Mouse (Mus musculus): ENCODE data around the gene Cep128.
"Not testable (repeated sequence)": the region's sequence is repeated elsewhere in the genome, so short reads cannot be mapped to it uniquely, and the experiment has no call there.

Cep128 gene

GRCm38 (mm10) chr12:91059704-91060318 is 324.4 kb downstream of the Cep128 start:
- DNase-seq (ENCODE audit: low spot score), result no peak

DNA sequence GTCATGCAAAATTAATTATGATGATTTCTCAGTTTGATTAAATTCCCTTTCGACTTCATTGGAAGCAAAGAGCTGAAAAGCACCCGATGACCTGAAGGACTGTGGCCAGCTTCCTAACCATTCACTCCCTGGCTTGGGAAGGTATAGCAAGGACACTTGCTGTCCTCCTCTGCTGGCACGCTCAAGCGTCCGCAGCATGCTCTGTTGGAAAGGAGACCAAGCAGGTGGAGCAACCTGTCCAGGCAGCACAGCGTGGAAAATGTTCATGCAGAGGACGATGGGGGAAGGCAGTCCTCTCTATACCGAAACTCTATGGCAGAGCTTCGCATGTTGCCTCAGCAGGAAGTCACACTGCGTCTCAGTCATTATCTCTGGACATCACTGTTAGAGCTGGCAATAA is 327.3 kb downstream of the Cep128 start:
- DNase-seq (ENCODE audit: low spot score), result no peak

DNA sequence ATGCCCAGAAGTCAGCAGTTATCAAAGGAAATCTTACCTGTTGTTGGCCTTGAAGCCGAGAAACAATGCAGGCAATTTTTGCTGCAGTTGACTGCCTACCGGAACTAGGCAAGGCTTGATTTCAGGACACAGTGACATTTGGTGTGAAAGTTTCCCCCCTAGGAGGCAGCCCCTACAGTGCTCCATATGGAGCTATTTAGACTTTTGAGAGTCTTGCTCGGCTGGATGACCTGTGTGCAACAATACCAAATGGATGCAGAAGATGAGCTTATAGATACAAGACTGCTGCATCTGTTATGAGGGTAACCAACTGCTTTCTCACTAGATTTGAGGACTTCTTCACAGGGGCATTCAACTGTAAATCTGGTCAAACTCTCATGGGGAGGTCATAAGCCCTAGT is 331.9 kb downstream of the Cep128 start:
- no peak for DNase-seq (ENCODE audit: low spot score)

GRCm38 (mm10) chr12:91050593-91051325 is 333.4 kb downstream of the Cep128 start:
- no peak for DNase-seq (ENCODE audit: low spot score)

DNA sequence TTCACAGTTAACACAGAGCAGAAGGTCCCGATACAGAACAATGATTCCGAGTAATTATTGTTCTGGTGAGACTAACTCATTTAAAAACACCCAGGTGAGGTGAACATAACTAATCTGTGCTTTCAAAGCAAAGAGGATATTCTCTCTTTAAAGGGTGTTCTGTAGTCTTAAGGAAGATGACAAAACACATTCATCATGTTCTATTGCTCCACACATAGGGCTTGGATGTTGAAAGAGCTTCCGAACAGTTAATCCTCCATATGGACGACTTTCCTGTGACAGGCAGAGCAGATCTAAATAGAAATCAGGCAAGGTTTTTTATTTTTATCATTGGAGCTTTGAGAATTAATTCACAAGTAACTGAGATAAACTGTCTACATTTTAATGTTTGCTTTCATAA is 342.8 kb downstream of the Cep128 start:
- DNase-seq (ENCODE audit: low spot score), result no peak

DNA sequence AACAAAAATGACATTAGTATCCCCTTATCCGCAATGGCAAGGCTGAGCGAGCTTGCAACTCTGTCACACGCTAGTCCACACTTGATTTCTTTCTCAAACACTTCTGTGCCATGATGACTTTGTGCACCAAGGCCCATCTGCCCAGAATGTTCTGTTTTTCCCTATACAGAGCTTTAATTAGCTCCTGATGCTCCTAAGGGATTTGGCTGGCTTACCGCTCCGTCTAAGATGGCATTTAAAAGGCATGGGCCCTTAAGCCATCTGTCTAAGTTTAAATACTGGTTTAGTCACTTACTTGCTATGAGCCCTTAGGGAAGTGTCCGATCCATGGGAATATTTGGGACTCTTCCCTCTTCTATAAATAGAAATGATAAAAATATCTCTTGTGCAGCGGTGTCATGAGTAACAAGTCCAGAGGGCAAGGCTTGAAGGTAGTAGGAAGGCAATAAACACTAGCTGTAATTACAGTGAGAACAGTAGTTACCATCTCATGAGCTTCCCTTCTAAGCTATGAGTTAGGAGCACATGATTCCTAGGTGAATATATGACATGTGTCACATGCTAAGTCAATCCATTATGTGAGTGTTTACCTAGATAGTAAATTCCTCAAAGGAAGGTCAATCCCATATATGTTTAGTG is 343.8 kb downstream of the Cep128 start:
- DNase-seq (ENCODE audit: low spot score), result no peak

DNA sequence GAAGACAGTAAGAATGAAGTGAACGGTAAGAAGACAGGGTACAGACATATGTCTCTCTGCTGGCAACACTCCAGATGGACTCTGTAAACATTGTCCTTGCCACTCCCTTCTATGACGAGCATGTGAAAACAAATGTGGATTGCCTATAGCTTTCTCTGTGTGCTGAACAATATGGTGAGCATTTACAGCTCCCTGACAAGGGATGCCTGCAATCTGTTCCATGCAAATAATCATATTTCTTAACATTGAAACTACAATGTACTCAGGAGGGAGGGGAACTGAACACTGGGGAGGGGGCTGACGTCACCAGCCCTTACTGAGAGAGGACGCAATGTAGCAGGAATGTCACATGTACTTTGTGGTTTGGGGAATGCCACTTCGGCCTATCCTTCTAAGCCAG is 355.1 kb downstream of the Cep128 start:
- DNase-seq (ENCODE audit: low spot score), result no peak

GRCm38 (mm10) chr12:91027681-91028080 is 356.5 kb downstream of the Cep128 start:
- DNase-seq (ENCODE audit: low spot score), result no peak

DNA sequence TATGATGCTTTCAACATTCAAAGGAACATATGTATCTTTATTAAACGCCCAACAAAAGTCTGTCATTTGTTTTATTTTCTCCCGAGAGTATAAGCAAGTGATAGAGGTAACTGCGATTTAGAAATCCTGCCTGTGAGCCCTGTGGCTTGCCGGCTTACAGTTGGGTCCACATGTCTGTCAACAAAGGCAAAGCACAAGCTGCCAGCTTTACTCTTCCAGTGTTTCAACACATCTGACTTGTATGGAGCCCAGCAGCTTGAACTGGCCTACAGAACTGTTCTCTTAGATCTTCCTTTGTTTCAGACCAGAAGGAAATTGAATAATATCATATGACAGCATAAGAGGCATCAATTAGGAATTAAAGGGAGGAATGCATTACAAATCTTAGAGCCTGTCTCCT is 357.1 kb downstream of the Cep128 start:
- DNase-seq (ENCODE audit: low spot score), result no peak

GRCm38 (mm10) chr12:91015075-91015474 is 369.1 kb downstream of the Cep128 start:
- no peak for DNase-seq (ENCODE audit: low spot score)

GRCm38 (mm10) chr12:91013043-91013442 is 371.2 kb downstream of the Cep128 start:
- DNase-seq (ENCODE audit: low spot score), result no peak

DNA sequence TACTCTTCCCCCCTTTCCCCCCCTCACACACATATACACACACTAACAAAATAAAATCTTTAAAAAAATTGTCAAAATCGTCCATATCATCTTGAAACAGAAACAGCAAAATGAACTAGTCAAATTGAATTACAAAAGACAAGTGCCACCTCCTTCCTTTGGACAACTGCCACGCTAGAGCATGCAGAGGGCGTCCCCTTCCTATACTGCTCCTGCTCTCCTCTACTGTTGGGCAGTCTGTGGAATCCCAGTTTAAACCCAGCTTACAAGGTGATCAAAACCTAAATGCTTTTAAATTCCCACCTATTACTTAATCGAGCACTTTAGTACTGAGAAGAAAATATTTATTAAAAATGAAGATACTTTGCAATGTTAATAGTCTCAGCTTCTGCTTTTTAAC is 372.0 kb downstream of the Cep128 start:
- DNase-seq (ENCODE audit: low spot score), result no peak

DNA sequence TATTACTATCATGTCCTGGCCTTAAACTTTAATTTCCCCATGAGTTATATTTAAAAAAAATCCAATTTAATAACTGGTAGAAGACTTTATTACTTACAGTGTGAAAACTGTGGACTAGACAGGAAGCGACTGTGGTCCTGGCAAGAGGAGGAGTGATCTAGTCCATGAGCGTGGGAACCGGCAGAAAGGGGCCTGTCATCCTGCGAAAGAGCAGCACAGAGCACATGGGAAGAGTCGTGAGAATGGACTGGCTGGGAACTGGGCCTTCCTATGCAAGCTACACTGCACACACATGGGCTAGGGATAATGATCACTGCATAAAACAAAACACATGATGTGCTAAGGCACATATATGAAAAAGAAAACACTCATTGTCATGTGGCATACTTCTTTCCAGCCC is 375.5 kb downstream of the Cep128 start:
- DNase-seq (ENCODE audit: low spot score), result no peak

GRCm38 (mm10) chr12:91008170-91008569 is 376.0 kb downstream of the Cep128 start:
- DNase-seq (ENCODE audit: low spot score), result no peak

DNA sequence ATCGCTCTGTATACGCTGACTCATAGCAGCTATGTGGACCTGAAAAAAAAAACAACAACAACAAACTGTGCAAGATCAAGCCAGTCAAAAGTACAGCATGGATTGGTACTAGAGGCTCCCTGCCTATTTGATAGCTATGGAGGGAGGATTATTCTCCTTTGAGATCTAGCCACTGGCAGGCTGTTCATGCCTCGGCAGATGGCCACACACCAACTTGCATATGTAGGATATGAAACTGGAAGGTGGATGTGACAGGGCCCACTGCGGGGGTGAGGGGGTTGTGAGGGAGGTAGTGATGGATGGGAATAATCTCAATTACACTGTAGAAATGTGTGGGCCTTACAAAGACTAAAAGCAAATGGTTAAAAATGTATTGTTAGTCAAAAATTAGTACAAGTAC is 386.7 kb downstream of the Cep128 start:
- DNase-seq (ENCODE audit: low spot score), result no peak

DNA sequence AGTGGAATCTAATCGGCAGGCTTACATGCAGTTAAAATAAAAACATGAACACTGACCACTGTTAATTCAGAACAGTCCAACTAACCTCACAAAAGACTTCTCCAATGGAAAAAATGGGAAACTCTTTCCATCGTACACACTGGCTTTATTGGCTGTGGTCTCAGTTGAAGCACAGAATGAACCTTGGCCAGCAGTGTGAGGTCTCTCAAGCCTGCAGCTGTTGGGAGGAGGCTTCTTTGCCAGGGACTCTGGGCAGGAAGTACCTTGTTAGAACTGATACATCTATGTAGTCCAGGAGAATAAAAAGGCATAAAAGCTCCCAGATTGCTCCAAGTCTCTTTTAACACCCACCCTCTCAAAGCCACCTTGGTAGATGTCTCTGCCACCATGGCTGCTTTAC is 390.9 kb downstream of the Cep128 start:
- no peak for DNase-seq (ENCODE audit: low spot score)

- no peak for DNase-seq (ENCODE audit: low spot score)
These were observed 396.4 kb downstream of the Cep128 start for GRCm38 (mm10) chr12:90987782-90988181.

- DNase-seq (ENCODE audit: low spot score), result no peak
These were observed 396.9 kb downstream of the Cep128 start for GRCm38 (mm10) chr12:90987259-90987658.

DNA sequence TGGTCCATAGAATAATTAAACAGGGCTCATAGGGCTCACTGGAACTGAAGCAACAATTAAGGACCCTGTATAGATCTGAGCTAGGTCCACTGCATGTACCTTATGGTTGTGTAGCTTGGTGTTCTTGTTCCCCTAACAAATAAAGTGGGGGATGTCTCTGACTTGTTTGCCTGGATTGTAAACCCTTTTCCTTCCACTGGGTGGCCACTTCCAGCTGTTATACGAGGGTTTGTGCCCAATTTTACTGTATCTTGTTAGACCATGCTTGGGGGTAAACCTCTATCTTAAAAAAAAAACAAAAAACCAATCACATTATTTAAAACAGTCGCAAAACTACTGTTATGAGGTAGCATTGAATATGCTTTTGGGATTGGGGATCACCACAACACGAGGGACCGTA is 402.2 kb downstream of the Cep128 start:
- DNase-seq (ENCODE audit: low spot score), result no peak

DNA sequence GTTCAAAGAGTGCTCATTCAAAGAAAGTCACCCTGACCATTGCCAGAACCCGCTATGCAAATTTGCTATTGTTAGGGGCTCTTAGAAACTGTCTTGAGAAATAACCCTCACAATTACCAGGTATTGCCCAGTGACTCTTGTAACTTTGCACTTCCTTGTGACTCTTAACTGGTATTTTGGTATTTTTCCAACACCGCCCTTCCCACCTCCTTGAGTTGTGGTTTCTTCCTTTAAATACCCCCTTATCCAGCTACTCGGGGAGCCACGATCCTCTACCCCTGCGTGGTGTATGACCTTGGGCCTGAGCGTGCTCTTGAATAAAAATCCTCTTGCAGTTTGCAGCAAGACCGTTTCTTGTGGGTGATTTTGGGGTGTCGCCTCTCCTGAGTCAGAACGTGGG is 407.8 kb downstream of the Cep128 start:
- not testable (repeated sequence) for DNase-seq (ENCODE audit: low spot score)

GRCm38 (mm10) chr12:90975429-90975828 is 408.8 kb downstream of the Cep128 start:
- DNase-seq (ENCODE audit: low spot score), result no peak

DNA sequence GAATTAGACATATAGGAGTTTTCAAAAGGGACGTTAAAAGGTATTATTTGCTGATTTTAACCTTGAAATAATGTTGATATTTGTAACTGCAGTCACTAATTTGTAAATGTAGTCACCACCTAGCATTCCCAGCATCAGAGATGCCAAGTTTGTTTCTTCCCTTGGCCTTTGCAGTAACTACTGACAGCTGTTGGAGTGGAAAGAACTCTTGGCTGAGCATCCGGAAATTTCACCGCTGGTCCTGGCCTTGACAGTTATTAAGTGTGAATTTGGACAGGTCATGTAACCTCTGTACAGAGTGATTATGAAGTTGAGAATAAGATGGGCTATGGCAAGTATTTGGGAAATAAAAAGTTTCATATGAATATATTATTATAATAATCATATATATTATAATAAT is 413.1 kb downstream of the Cep128 start:
- DNase-seq (ENCODE audit: low spot score), result no peak

- DNase-seq (ENCODE audit: low spot score), result no peak
These were observed 422.7 kb downstream of the Cep128 start for GRCm38 (mm10) chr12:90961386-90962017.

Measured in urinary bladder, postnatal 10 days (tissue).